Mouse (Mus musculus): ENCODE results near the gene Actrt3. TPM values are rescaled to one million over a fixed set of nuclear protein-coding genes. Genes with fewer than 3 reads are reported as not detected.
"Not testable (repeated sequence)": the region's sequence is repeated elsewhere in the genome, so short reads cannot be mapped to it uniquely, and the experiment has no call there.

Actrt3 gene
- polyA plus RNA-seq, 1 experiment from 2014 or later = not detected

DNA sequence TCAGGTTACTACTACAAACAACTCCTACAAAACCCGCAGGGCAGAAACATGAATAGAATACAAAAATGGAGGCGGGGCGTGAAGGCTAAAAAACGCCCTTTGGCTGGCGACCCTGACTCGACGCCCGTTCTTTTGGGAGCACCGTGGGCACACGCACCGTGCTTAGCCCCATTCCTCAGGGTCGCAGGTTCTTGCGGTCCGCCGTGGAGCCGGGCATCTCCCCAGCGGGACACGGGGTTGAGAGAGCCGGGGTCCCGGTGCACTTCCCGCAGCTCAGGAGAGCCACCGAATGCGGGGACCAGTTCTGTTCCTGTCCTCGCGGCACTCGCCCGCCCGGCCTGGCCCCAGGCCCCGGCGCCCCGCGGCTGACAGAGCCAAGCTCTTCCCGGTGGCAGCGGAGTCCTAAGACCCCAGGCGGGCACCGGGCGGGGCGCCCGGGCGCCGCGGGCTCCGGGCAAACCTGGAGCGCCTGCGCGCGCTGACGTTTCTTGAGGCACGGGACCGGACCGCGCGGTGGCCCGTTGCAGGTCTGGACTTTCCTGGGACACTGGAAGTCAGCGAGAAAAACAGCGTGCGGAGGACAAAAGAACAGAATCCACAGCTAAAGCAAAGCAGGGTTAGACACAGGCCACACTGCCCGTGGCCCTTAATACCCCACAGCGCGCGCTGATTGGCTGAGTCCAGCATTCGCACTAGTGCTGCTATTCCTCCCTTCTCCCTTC lies 4.5 kb downstream of the Actrt3 start:
- H3K4me2 ChIP-seq (ENCODE audit: low read depth, low read length) = peak overlapping the region; percentile 87
- H3K27ac ChIP-seq (ENCODE audit: low read length) = no peak overlapping the region
- H3K9ac ChIP-seq (ENCODE audit: low read depth, low read length) = peak overlapping the region; percentile 72
- peak overlapping the region; percentile 73 for H3K4me3 ChIP-seq (ENCODE audit: low read depth, low read length)
- H3K9me3 ChIP-seq (replicated peaks; ENCODE audit: control insufficient read depth, low read length) = no peaks in the 10 kb centered on the region
- H3K4me1 ChIP-seq (ENCODE audit: control insufficient read depth, low read depth, low read length) = peaks cover 12% of the 10 kb centered on the region
- WGBS (ENCODE audit: insufficient replicate concordance) = under 1% methylated on average over 56 of the region's 62 CpGs
- H3K36me3 ChIP-seq (ENCODE audit: control insufficient read depth, insufficient read depth) = no peaks in the 10 kb centered on the region
- peak; percentile 43; the same call in 1 of the 2 replicates for ATAC-seq (ENCODE audit: low read depth)
- peaks cover 31% of the 10 kb centered on the region for H3K27me3 ChIP-seq (ENCODE audit: control insufficient read depth, insufficient read depth, low read depth, low read length)

GRCm38 (mm10) chr3:30593719-30594485 lies 5.8 kb downstream of the Actrt3 start:
- H3K4me1 ChIP-seq (ENCODE audit: control insufficient read depth, low read depth, low read length) = peaks cover 5% of the 10 kb centered on the region; the same call in 1 of the 2 replicates
- no peak overlapping the region for H3K27ac ChIP-seq (ENCODE audit: low read length)
- 59% methylated on average over 4 of the region's 4 CpGs for WGBS (ENCODE audit: insufficient replicate concordance)
- H3K27me3 ChIP-seq (ENCODE audit: control insufficient read depth, insufficient read depth, low read depth, low read length) = peaks cover 23% of the 10 kb centered on the region
- no peak overlapping the region for H3K4me3 ChIP-seq (ENCODE audit: low read depth, low read length)
- ATAC-seq (ENCODE audit: low read depth) = no peak
- H3K36me3 ChIP-seq (ENCODE audit: control insufficient read depth, insufficient read depth) = no peaks in the 10 kb centered on the region
- no peaks in the 10 kb centered on the region for H3K9me3 ChIP-seq (replicated peaks; ENCODE audit: control insufficient read depth, low read length)
- H3K4me2 ChIP-seq (ENCODE audit: low read depth, low read length) = no peak overlapping the region
- H3K9ac ChIP-seq (ENCODE audit: low read depth, low read length) = no peak overlapping the region

GRCm38 (mm10) chr3:30592418-30592853 lies 7.3 kb downstream of the Actrt3 start:
- ATAC-seq (ENCODE audit: low read depth) = no peak; the same call in 1 of the 2 replicates
- H3K4me3 ChIP-seq (ENCODE audit: low read depth, low read length) = no peak overlapping the region
- no peaks in the 10 kb centered on the region for H3K36me3 ChIP-seq (ENCODE audit: control insufficient read depth, insufficient read depth)
- no peak overlapping the region for H3K27ac ChIP-seq (ENCODE audit: low read length)
- no peak overlapping the region for H3K9ac ChIP-seq (ENCODE audit: low read depth, low read length)
- peaks cover 13% of the 10 kb centered on the region for H3K27me3 ChIP-seq (ENCODE audit: control insufficient read depth, insufficient read depth, low read depth, low read length)
- 0% methylated on average over 2 of the region's 2 CpGs for WGBS (ENCODE audit: insufficient replicate concordance)
- H3K4me2 ChIP-seq (ENCODE audit: low read depth, low read length) = no peak overlapping the region
- H3K4me1 ChIP-seq (ENCODE audit: control insufficient read depth, low read depth, low read length) = peaks cover 5% of the 10 kb centered on the region; the same call in 1 of the 2 replicates
- H3K9me3 ChIP-seq (replicated peaks; ENCODE audit: control insufficient read depth, low read length) = no peaks in the 10 kb centered on the region

DNA sequence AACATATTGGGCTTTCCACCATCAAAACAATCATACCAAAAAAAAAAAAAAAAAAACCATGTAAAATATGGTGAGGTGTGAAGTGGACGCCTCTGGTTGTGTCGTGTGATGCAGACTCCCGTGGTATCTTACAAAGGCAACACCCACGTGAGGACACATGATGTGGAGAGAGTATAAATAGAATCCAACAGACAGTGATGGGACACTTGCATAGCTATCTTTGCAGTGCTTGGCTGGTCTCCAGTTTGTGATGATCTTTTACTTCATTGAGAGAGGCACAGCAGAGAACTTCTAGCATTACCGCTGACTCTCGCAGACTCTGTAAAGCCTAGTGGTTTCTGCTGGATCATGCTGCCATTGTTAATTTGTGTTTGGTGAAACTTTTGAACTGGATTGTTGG lies 10.9 kb downstream of the Actrt3 start:
- no peaks in the 10 kb centered on the region for H3K9me3 ChIP-seq (replicated peaks; ENCODE audit: control insufficient read depth, low read length)
- no peak overlapping the region for H3K4me3 ChIP-seq (ENCODE audit: low read depth, low read length)
- H3K27ac ChIP-seq (ENCODE audit: low read length) = no peak overlapping the region
- no peaks in the 10 kb centered on the region for H3K27me3 ChIP-seq (ENCODE audit: control insufficient read depth, insufficient read depth, low read depth, low read length)
- no peak overlapping the region for H3K4me2 ChIP-seq (ENCODE audit: low read depth, low read length)
- WGBS (ENCODE audit: insufficient replicate concordance) = 66% methylated on average over 6 of the region's 6 CpGs
- ATAC-seq (ENCODE audit: low read depth) = no peak
- no peaks in the 10 kb centered on the region for H3K36me3 ChIP-seq (ENCODE audit: control insufficient read depth, insufficient read depth)
- H3K4me1 ChIP-seq (ENCODE audit: control insufficient read depth, low read depth, low read length) = no peaks in the 10 kb centered on the region; the same call in 1 of the 2 replicates
- H3K9ac ChIP-seq (ENCODE audit: low read depth, low read length) = no peak overlapping the region

DNA sequence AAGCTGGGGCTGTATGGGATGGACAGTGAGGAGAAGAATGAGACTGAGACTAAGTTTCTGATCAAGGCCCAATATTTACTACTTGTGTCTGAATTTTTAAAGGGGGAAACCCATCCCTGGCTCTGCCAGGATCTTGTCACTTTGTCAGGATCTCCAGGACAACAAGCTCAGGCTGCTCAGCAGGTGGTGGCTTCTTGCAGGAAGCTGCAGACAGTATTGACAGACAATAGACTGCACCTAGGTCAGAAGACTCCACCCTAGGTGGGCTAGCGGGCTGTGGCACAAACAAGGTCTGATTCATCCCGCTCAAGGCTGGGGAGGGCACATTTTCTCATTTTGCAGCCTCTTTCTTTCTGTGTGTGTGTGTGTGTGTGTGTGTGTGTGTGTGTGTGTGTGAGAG lies 26.2 kb downstream of the Actrt3 start:
- no peak for ATAC-seq (ENCODE audit: low read depth)
- H3K36me3 ChIP-seq (ENCODE audit: control insufficient read depth, insufficient read depth) = no peaks in the 10 kb centered on the region
- 17% methylated on average over 2 of the region's 2 CpGs for WGBS (ENCODE audit: insufficient replicate concordance)
- no peak overlapping the region for H3K27ac ChIP-seq (ENCODE audit: low read length)
- H3K9ac ChIP-seq (ENCODE audit: low read depth, low read length) = no peak overlapping the region
- no peaks in the 10 kb centered on the region for H3K27me3 ChIP-seq (ENCODE audit: control insufficient read depth, insufficient read depth, low read depth, low read length)
- no peaks in the 10 kb centered on the region for H3K9me3 ChIP-seq (replicated peaks; ENCODE audit: control insufficient read depth, low read length)
- no peaks in the 10 kb centered on the region for H3K4me1 ChIP-seq (ENCODE audit: control insufficient read depth, low read depth, low read length)
- H3K4me3 ChIP-seq (ENCODE audit: low read depth, low read length) = no peak overlapping the region
- no peak overlapping the region for H3K4me2 ChIP-seq (ENCODE audit: low read depth, low read length)

GRCm38 (mm10) chr3:30566333-30566732 lies 33.4 kb downstream of the Actrt3 start:
- not testable (repeated sequence) for H3K9ac ChIP-seq (ENCODE audit: low read depth, low read length); H3K4me2 ChIP-seq (ENCODE audit: low read depth, low read length); H3K9me3 ChIP-seq (replicated peaks; ENCODE audit: control insufficient read depth, low read length); ATAC-seq (ENCODE audit: low read depth); H3K27ac ChIP-seq (ENCODE audit: low read length); H3K4me1 ChIP-seq (ENCODE audit: control insufficient read depth, low read depth, low read length); H3K4me3 ChIP-seq (ENCODE audit: low read depth, low read length); H3K36me3 ChIP-seq (ENCODE audit: control insufficient read depth, insufficient read depth); H3K27me3 ChIP-seq (ENCODE audit: control insufficient read depth, insufficient read depth, low read depth, low read length)
- 50% methylated on average over 1 of the region's 2 CpGs for WGBS (ENCODE audit: insufficient replicate concordance)

DNA sequence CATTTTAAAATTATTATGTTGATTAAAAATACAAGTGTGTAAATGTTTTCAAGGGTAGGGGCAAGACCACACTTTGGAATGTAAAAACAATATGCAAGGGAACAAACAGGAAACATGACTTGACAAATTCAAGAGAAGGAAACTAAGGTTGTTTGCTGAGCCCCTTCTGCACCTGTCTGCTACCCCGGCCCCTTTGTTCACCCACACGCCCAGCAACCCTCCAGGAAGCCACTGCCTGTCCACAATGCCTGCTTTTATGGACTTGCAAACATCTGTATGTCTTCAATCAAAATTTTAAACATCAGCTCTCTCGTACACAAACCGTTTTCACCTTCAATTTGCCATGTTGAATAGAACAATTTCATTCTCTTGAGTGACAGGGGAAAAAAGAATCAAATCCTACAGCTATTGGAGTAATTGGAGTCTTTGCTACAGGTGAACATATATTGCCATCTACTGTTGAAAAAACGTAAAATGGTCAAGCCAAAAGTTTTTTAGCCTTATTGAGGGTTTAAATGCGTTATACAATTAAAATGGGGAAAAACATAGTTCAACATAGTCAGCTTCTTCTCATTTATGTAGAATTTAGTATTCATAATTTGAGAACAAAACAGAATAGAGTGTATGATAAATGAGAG lies 38.9 kb downstream of the Actrt3 start:
- H3K27me3 ChIP-seq (ENCODE audit: control insufficient read depth, insufficient read depth, low read depth, low read length) = no peaks in the 10 kb centered on the region
- H3K4me3 ChIP-seq (ENCODE audit: low read depth, low read length) = no peak overlapping the region
- H3K9ac ChIP-seq (ENCODE audit: low read depth, low read length) = no peak overlapping the region
- H3K27ac ChIP-seq (ENCODE audit: low read length) = no peak overlapping the region
- no peaks in the 10 kb centered on the region for H3K36me3 ChIP-seq (ENCODE audit: control insufficient read depth, insufficient read depth)
- ATAC-seq (ENCODE audit: low read depth) = no peak
- no peaks in the 10 kb centered on the region for H3K4me1 ChIP-seq (ENCODE audit: control insufficient read depth, low read depth, low read length)
- WGBS (ENCODE audit: insufficient replicate concordance) = 29% methylated on average over 6 of the region's 6 CpGs
- no peak overlapping the region for H3K4me2 ChIP-seq (ENCODE audit: low read depth, low read length)
- no peaks in the 10 kb centered on the region for H3K9me3 ChIP-seq (replicated peaks; ENCODE audit: control insufficient read depth, low read length)

DNA sequence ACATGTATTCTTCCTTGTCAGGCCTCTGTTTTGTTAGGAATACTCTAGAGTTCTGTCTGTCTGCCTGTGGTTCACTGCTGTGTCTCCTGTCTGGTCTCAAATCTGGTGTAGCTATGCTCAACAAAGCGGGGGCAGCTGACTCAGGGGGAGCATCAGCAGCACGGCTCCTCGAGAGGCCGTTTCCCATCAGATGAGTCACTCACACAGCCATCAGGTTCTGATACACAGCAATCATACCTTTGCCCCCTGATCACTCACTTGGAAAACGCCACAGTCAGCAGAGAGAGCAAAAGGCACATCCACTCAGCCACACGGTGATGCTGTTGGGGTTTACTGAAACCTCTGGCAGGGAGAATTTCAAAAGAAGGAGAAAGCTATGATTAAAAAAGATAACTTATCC lies 46.0 kb downstream of the Actrt3 start:
- H3K4me2 ChIP-seq (ENCODE audit: low read depth, low read length) = no peak overlapping the region

DNA sequence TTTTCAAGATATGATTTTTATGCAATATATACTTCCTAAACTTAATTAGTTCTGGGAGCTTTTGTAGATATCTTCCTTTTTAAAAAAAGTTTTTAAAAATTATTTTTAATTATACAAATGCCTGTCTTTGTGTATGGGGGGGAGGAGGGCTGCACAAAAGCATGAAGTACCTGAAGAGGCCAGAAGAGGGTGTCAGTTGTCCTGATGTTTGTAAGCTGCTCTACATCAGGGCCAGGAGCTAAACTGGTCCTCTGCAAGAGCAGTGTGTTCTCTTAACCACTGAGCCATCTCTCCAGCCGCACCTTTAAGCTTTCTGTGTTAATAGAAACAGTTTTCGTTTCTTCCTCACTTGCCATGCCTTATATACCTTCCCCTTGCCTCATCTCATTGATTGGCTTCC lies 49.5 kb downstream of the Actrt3 start:
- no peak for ATAC-seq (ENCODE audit: low read depth)
- Histone ChIP-seq H3K4me3 (ENCODE audit: low read depth, low read length) (no peak overlapping the region), H3K4me1 (ENCODE audit: control insufficient read depth, low read depth, low read length) (no peaks in the 10 kb centered on the region), H3K9ac (ENCODE audit: low read depth, low read length) (no peak overlapping the region), H3K27me3 (ENCODE audit: control insufficient read depth, insufficient read depth, low read depth, low read length) (no peaks in the 10 kb centered on the region), H3K36me3 (ENCODE audit: control insufficient read depth, insufficient read depth) (no peaks in the 10 kb centered on the region), H3K4me2 (ENCODE audit: low read depth, low read length) (no peak overlapping the region), H3K27ac (ENCODE audit: low read length) (no peak overlapping the region), H3K9me3 (replicated peaks; ENCODE audit: control insufficient read depth, low read length) (no peaks in the 10 kb centered on the region)
- 57% methylated on average over 2 of the region's 2 CpGs for WGBS (ENCODE audit: insufficient replicate concordance)

More for the DNA sequence above, 46.0 kb downstream of the Actrt3 start:
- no peaks in the 10 kb centered on the region for H3K9me3 ChIP-seq (replicated peaks; ENCODE audit: control insufficient read depth, low read length)
- ATAC-seq (ENCODE audit: low read depth) = no peak
- 51% methylated on average over 6 of the region's 6 CpGs for WGBS (ENCODE audit: insufficient replicate concordance)
- H3K9ac ChIP-seq (ENCODE audit: low read depth, low read length) = no peak overlapping the region
- no peak overlapping the region for H3K27ac ChIP-seq (ENCODE audit: low read length)
- no peaks in the 10 kb centered on the region for H3K27me3 ChIP-seq (ENCODE audit: control insufficient read depth, insufficient read depth, low read depth, low read length)
- H3K36me3 ChIP-seq (ENCODE audit: control insufficient read depth, insufficient read depth) = no peaks in the 10 kb centered on the region
- no peaks in the 10 kb centered on the region for H3K4me1 ChIP-seq (ENCODE audit: control insufficient read depth, low read depth, low read length)
- H3K4me3 ChIP-seq (ENCODE audit: low read depth, low read length) = no peak overlapping the region

All from liver, embryonic 16.5 days (tissue).